Mouse (Mus musculus) lung, adult 2 months (tissue): ENCODE measurements around the gene Mis18bp1.

Experiments
- CTCF ChIP-seq: fragments of 200-500 bp; IDR thresholded peaks from 2 replicates; pipeline ENCODE4 v1.5.1; 2011; ENCODE audit warnings: mild to moderate bottlenecking, low read length, control low read depth; ENCODE audit not compliant: insufficient read depth
- POLR2A ChIP-seq: fragments of 200-500 bp; IDR thresholded peaks from 2 replicates; pipeline ENCODE4 v1.6.1; 2011; ENCODE audit warnings: low read depth, mild to moderate bottlenecking, control low read depth, low read length, borderline replicate concordance; ENCODE audit errors: extremely low read depth

DNA sequence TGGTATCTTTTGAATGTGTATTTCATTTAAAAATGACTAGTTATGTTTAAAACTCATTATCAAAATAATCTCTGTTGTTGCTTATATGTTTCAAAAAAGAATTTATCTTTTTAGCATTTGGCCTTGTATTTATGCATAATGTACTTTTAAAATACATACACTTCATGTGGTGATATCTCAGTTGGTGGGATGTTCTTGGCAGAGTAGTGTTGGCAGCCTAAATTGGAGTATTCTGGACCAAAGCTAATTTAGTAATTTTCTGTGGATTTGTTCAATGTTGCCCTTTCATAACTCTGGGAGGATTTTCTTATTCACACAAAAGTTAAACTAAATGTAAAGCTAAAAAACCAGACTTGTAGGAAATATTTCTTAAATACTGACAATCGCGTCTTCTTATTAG, 29.4 kb upstream of the Mis18bp1 start:
- TF ChIP-seq POLR2A = no peak
- no peak for TF ChIP-seq CTCF
